Mouse (Mus musculus) mature B cell (primary cell): Measurements from ENCODE around the gene Smim7.

Source experiments
- in situ Hi-C: fragments of 300-500 bp; cut with MboI; formaldehyde crosslinking; loops from 2 replicates; pipeline ENCODE4 v1.14.3; 2019

Smim7 gene

GRCm38 (mm10) chr8:72570633-72571610 lies at the start of gene Smim7:
Smim7 (minus strand) TSS chr8:72571088.
- in situ Hi-C loops = no loop called here

- in situ Hi-C loops = no loop called here
Measured at GRCm38 (mm10) chr8:72590198-72590597, 19.3 kb upstream of the Smim7 start.

GRCm38 (mm10) chr8:72589286-72589685 lies 18.4 kb upstream of the Smim7 start:
- in situ Hi-C loops = no loop called here

- in situ Hi-C loops = no loop called here
Measured at GRCm38 (mm10) chr8:72588865-72589264, 18.0 kb upstream of the Smim7 start.

GRCm38 (mm10) chr8:72587806-72588205 lies 16.9 kb upstream of the Smim7 start:
- in situ Hi-C loops = no loop called here

GRCm38 (mm10) chr8:72584390-72584789 lies 13.5 kb upstream of the Smim7 start:
- in situ Hi-C loops = no loop called here

GRCm38 (mm10) chr8:72583056-72583771 lies 12.3 kb upstream of the Smim7 start:
- in situ Hi-C loops = no loop called here

GRCm38 (mm10) chr8:72579374-72579773 lies 8.5 kb upstream of the Smim7 start:
- in situ Hi-C loops = no loop called here

GRCm38 (mm10) chr8:72577941-72578340 lies 7.1 kb upstream of the Smim7 start:
- in situ Hi-C loops = no loop called here

- in situ Hi-C loops = no loop called here
Measured at GRCm38 (mm10) chr8:72577266-72577665, 6.4 kb upstream of the Smim7 start.

- in situ Hi-C loops = no loop called here
Measured at GRCm38 (mm10) chr8:72575915-72576314, 5.0 kb upstream of the Smim7 start.

- in situ Hi-C loops = no loop called here
Measured at GRCm38 (mm10) chr8:72573450-72573849, 2.6 kb upstream of the Smim7 start.

- in situ Hi-C loops = no loop called here
Measured at GRCm38 (mm10) chr8:72572507-72572906, 1.6 kb upstream of the Smim7 start.

GRCm38 (mm10) chr8:72571611-72572473 lies 954 bp upstream of the Smim7 start, which contains the start of gene Tmem38a:
Tmem38a (plus strand) TSS chr8:72572055.
- in situ Hi-C loops = no loop called here

GRCm38 (mm10) chr8:72565970-72566369 lies 4.9 kb downstream of the Smim7 start:
- in situ Hi-C loops = no loop called here

- in situ Hi-C loops = no loop called here
Measured at GRCm38 (mm10) chr8:72561111-72561689, 9.7 kb downstream of the Smim7 start.

GRCm38 (mm10) chr8:72555770-72556169 lies 15.1 kb downstream of the Smim7 start:
- in situ Hi-C loops = no loop called here

- in situ Hi-C loops = no loop called here
Measured at GRCm38 (mm10) chr8:72549314-72549892, 21.5 kb downstream of the Smim7 start.

GRCm38 (mm10) chr8:72548644-72549313 lies 22.1 kb downstream of the Smim7 start:
- in situ Hi-C loops = no loop called here
